Mouse (Mus musculus) small intestine, adult 2 months (tissue): Measurements from ENCODE around the gene Arrb2. TPM values are rescaled to one million over a fixed set of nuclear protein-coding genes. Genes with fewer than 3 reads are reported as not detected.
A peak's percentile ranks its signal among the peaks of the same experiment; 100 is the strongest.

Experiments used
- H3K27ac ChIP-seq: fragments of 200-500 bp; 2 replicates; pipeline ENCODE4 v1.5.1; 2012; ENCODE audit warnings: low read depth, low read length, control low read depth, inconsistent platforms; ENCODE audit not compliant: insufficient read depth
- H3K27me3 ChIP-seq: fragments of 200-500 bp; 2 replicates; pipeline ENCODE4 v1.6.1; 2012; ENCODE audit warnings: mild to moderate bottlenecking, moderate library complexity, low read length, inconsistent platforms; ENCODE audit not compliant: control insufficient read depth, insufficient read depth
- H3K36me3 ChIP-seq: fragments of 200-500 bp; 2 replicates; pipeline ENCODE4 v1.6.1; 2012; ENCODE audit warnings: mild to moderate bottlenecking, low read length, control low read depth, inconsistent platforms; ENCODE audit not compliant: control insufficient read depth, insufficient read depth
- H3K4me1 ChIP-seq: fragments of 200-500 bp; 2 replicates; pipeline ENCODE4 v1.6.1; 2012; ENCODE audit warnings: low read length, inconsistent platforms, mixed read lengths; ENCODE audit not compliant: control insufficient read depth, insufficient read depth, insufficient read length
- H3K4me3 ChIP-seq: fragments of 200-500 bp; 2 replicates; pipeline ENCODE4 v1.5.1; 2012; ENCODE audit warnings: low read depth, mild to moderate bottlenecking, control low read depth, inconsistent platforms, low read length, moderate library complexity
- CTCF ChIP-seq: fragments of 200-500 bp; IDR thresholded peaks from 2 replicates; pipeline ENCODE4 v1.5.1; 2012; ENCODE audit warnings: low read depth, mild to moderate bottlenecking, control low read depth, inconsistent platforms, low read length, moderate library complexity, mixed read lengths; ENCODE audit not compliant: insufficient replicate concordance, insufficient read length; ENCODE audit errors: extremely low read depth
- POLR2A ChIP-seq: fragments of 200-500 bp; IDR thresholded peaks from 2 replicates; pipeline ENCODE4 v1.6.1; 2012; ENCODE audit warnings: low read depth, mild to moderate bottlenecking, control low read depth, inconsistent platforms, low read length, moderate library complexity
- WGBS: fragments of 180-500 bp; shearing (Covaris S2); methylation state at CpG from one replicate; pipeline ENCODE4 v1.1.7; 2018; 5-methylcytosine and 5-hydroxymethylcytosine counted together
- polyA plus RNA-seq: library from polyadenylated mRNA; depleted of rRNA; stranded (reverse); fragments of >200 nt; gene quantifications from 2 replicates; pipeline ENCODE4 v1.2.3, GENCODE M21; 2012

Arrb2 gene
- polyA plus RNA-seq, 1 experiment = 23.2 TPM

DNA sequence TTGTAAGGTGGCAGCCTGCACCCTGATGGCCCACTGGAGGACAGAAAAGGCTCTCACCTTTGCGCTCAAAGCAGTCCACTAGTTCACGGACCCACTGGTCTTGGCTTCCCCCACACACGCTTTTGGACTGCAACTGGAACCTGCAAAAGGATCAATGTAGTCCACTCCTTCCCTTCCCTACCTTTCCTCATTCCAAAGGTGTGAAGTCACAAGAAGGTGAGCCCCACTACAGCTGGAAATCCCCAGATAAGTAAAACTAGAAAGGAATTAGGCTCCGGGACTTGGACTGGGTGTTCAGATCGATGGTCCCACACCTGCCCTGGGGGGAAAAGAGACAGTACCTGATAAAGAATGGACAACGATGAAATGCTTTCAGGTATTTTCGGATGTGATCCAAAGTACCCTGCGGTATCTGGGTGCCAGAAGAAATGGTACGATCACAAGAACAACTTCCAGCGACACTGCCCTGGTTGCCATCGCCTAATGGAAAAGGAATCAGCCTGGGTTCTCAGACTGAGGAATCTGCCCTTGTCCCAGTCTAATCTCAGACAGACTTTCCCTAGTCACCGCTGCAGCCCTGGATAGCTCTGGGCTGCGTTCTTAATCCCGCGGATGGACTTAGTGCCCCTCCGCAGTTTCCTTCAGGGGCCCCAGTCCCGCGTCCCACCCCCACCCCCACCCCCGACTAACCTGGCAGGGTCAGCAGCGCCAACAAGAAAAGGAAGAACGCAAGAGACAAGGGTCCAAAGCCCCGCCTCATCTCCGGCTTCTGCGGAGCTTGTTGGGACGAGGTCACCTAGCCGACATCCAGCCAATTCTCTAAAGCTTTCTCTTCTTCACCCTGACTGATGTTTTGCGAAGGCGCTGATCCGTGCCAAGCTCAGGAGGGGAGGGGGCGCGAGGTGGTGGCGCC, 26.5 kb downstream of the Arrb2 start, which contains the start of gene Zmynd15:
TSS of gene Zmynd15 (plus strand) at position 746 of the 913 bp plus-strand sequence.
- Histone ChIP-seq H3K27me3 (peaks cover 3% of the 10 kb centered on the region; the same call in 1 of the 2 replicates), H3K4me1 (peaks cover 2% of the 10 kb centered on the region; the same call in 1 of the 2 replicates), H3K4me3 (peak within 1 kb of the TSS; percentile 80), H3K36me3 (peaks cover 10% of the 10 kb centered on the region; the same call in 1 of the 2 replicates), H3K27ac (peak within 1 kb of the TSS; percentile 82)
- TF ChIP-seq POLR2A (no peak), CTCF (peak; percentile 8; the same call in 1 of the 2 replicates)
- WGBS = 7% methylated on average over 32 of the region's 32 CpGs

DNA sequence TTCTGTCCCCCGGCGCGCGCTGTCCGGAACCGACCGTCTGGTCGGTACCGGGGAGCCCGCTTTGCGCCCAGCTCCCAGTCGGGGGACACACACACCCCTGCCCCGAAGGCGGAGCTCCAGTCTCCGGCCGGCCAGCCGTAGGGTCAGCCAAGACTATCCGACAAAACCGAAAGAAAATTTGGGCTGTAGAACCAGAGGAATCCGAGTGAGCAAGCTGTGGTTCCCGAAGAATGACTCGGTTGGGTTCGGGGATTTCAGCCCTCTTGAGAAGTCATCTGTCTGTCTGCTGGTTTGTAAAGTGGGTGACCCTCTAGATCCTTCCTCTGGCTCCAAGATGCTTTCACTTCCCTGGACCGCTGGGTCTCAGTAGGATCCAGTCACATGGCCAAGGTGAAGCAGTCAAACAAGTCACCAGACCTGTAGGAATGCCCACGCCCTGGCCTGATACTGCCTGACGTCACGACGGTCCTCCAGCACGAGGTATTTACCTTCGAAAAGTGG, 27.2 kb downstream of the Arrb2 start, which contains the start of gene Cxcl16:
TSS of gene Cxcl16 (minus strand) at position 384 of the 501 bp plus-strand sequence.
- Histone ChIP-seq H3K4me3 (peak within 1 kb of the TSS; percentile 80), H3K27me3 (peaks cover 3% of the 10 kb centered on the region; the same call in 1 of the 2 replicates), H3K27ac (peak within 1 kb of the TSS; percentile 82), H3K36me3 (peaks cover 10% of the 10 kb centered on the region; the same call in 1 of the 2 replicates), H3K4me1 (peaks cover 2% of the 10 kb centered on the region; the same call in 1 of the 2 replicates)
- 3% methylated on average over 30 of the region's 30 CpGs for WGBS
- TF ChIP-seq CTCF (no peak), POLR2A (no peak; the same call in 1 of the 2 replicates)

GRCm38 (mm10) chr11:70463970-70464369, 31.5 kb downstream of the Arrb2 start:
- TF ChIP-seq CTCF (no peak), POLR2A (no peak)
- Histone ChIP-seq H3K4me1 (peaks cover 4% of the 10 kb centered on the region), H3K4me3 (no peak overlapping the region), H3K27me3 (peaks cover 3% of the 10 kb centered on the region; the same call in 1 of the 2 replicates), H3K36me3 (no peaks in the 10 kb centered on the region), H3K27ac (no peak overlapping the region)
- WGBS = 87% methylated on average over 5 of the region's 5 CpGs

DNA sequence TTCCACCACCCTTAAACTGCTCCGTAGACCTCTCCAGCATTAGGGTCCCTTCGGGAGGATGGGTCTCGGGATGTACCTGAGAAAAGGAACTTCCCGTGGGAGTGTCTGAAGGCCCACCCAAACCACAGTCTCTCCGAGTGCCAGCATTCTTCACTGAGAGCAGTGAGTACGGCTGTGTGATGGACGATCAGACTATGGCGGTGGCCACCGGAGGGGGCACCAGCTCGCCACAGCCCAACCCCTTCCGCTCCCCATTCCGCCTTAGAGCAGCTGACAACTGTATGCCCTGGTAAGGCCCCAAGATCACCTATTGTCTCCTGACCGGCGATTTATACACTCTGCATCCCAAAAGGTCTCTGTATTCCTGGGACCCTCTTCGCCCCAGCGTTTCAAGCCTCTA, 32.8 kb downstream of the Arrb2 start:
- H3K27me3 ChIP-seq = no peaks in the 10 kb centered on the region
- H3K36me3 ChIP-seq = no peaks in the 10 kb centered on the region
- TF ChIP-seq CTCF = no peak
- no peak for TF ChIP-seq POLR2A
- H3K4me3 ChIP-seq = no peak overlapping the region
- H3K4me1 ChIP-seq = peaks cover 6% of the 10 kb centered on the region
- no peak overlapping the region for H3K27ac ChIP-seq
- 77% methylated on average over 16 of the region's 16 CpGs for WGBS

GRCm38 (mm10) chr11:70465824-70466223, 33.4 kb downstream of the Arrb2 start:
- TF ChIP-seq CTCF (no peak), POLR2A (no peak)
- H3K36me3 ChIP-seq = no peaks in the 10 kb centered on the region
- WGBS = 19% methylated on average over 23 of the region's 23 CpGs
- H3K27ac ChIP-seq = no peak overlapping the region
- H3K27me3 ChIP-seq = no peaks in the 10 kb centered on the region
- peak overlapping the region; percentile 49 for H3K4me3 ChIP-seq
- peaks cover 6% of the 10 kb centered on the region for H3K4me1 ChIP-seq

GRCm38 (mm10) chr11:70467902-70468619, 35.6 kb downstream of the Arrb2 start:
- peak overlapping the region; percentile 71 for H3K27ac ChIP-seq
- no peak overlapping the region for H3K4me3 ChIP-seq
- peaks cover 6% of the 10 kb centered on the region for H3K4me1 ChIP-seq
- no peak for TF ChIP-seq CTCF
- TF ChIP-seq POLR2A = no peak
- no peaks in the 10 kb centered on the region for H3K27me3 ChIP-seq
- H3K36me3 ChIP-seq = no peaks in the 10 kb centered on the region
- WGBS = 47% methylated on average over 5 of the region's 5 CpGs
